Mouse (Mus musculus): ENCODE data around the gene Tcte1. TPM values are rescaled to one million over a fixed set of nuclear protein-coding genes. Genes with fewer than 3 reads are reported as not detected.

Tcte1 gene
- polyA plus RNA-seq, 1 experiment from 2014 or later: 1.5 TPM

DNA sequence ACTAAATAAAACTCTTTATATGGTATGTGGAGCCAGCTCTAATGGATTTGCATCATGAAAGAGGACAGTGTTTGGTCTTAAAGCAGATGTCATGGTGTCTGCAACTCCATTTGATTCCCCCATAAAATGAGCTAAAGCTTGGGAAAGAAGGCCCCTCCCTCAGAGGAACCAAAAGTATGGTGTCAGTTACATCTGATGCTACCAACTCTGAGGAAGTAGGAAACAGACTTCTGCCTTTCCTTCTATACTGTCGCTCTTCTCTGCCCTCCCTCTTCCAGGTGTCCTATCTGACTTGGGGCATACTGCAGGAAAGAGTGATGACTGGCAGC is 42.8 kb downstream of the Tcte1 start:
- 72% methylated on average over 1 of the region's 1 CpGs for WGBS
- Histone ChIP-seq H3K4me1 (ENCODE audit: control insufficient read depth, insufficient read depth, low read length) (peaks cover 7% of the 10 kb centered on the region), H3K9ac (replicated peaks; ENCODE audit: low read length) (no peak overlapping the region), H3K27me3 (ENCODE audit: control insufficient read depth, insufficient read depth, low read length) (no peaks in the 10 kb centered on the region), H3K27ac (replicated peaks; ENCODE audit: low read depth, low read length) (no peak overlapping the region), H3K36me3 (replicated peaks; ENCODE audit: control insufficient read depth, insufficient read depth, low read depth, low read length) (peaks cover 26% of the 10 kb centered on the region), H3K9me3 (replicated peaks; ENCODE audit: control insufficient read depth, low read length) (no peaks in the 10 kb centered on the region), H3K4me3 (ENCODE audit: low read depth, low read length) (no peak overlapping the region), H3K4me2 (ENCODE audit: low read depth, low read length) (no peak overlapping the region)
- DNase-seq (ENCODE audit: low spot score): no peak
- no peak for ATAC-seq (replicated peaks; ENCODE audit: insufficient number of reproducible peaks, low FRiP score, low TSS enrichment, low read depth)

- no peak overlapping the region for H3K4me2 ChIP-seq (ENCODE audit: low read depth, low read length)
- no peak overlapping the region for H3K27ac ChIP-seq (replicated peaks; ENCODE audit: low read depth, low read length)
Observed at GRCm38 (mm10) chr17:45566360-45567161, 43.3 kb downstream of the Tcte1 start.

GRCm38 (mm10) chr17:45567162-45567601 is 43.9 kb downstream of the Tcte1 start:
- Histone ChIP-seq H3K27ac (replicated peaks; ENCODE audit: low read depth, low read length) (no peak overlapping the region), H3K27me3 (ENCODE audit: control insufficient read depth, insufficient read depth, low read length) (no peaks in the 10 kb centered on the region), H3K9ac (replicated peaks; ENCODE audit: low read length) (no peak overlapping the region), H3K9me3 (replicated peaks; ENCODE audit: control insufficient read depth, low read length) (no peaks in the 10 kb centered on the region), H3K4me1 (ENCODE audit: control insufficient read depth, insufficient read depth, low read length) (peaks cover 7% of the 10 kb centered on the region), H3K4me3 (ENCODE audit: low read depth, low read length) (peak overlapping the region; percentile 5; the same call in 1 of the 2 replicates), H3K36me3 (replicated peaks; ENCODE audit: control insufficient read depth, insufficient read depth, low read depth, low read length) (peaks cover 29% of the 10 kb centered on the region), H3K4me2 (ENCODE audit: low read depth, low read length) (no peak overlapping the region)
- no peak for ATAC-seq (replicated peaks; ENCODE audit: insufficient number of reproducible peaks, low FRiP score, low TSS enrichment, low read depth)
- 32% methylated on average over 4 of the region's 4 CpGs for WGBS
- peak; percentile 33 for DNase-seq (ENCODE audit: low spot score)

More at GRCm38 (mm10) chr17:45566360-45567161, 43.3 kb downstream of the Tcte1 start:
- Histone ChIP-seq H3K4me3 (ENCODE audit: low read depth, low read length) (peak overlapping the region; percentile 5; the same call in 1 of the 2 replicates), H3K9ac (replicated peaks; ENCODE audit: low read length) (no peak overlapping the region), H3K36me3 (replicated peaks; ENCODE audit: control insufficient read depth, insufficient read depth, low read depth, low read length) (peaks cover 29% of the 10 kb centered on the region), H3K4me1 (ENCODE audit: control insufficient read depth, insufficient read depth, low read length) (peaks cover 7% of the 10 kb centered on the region), H3K9me3 (replicated peaks; ENCODE audit: control insufficient read depth, low read length) (no peaks in the 10 kb centered on the region), H3K27me3 (ENCODE audit: control insufficient read depth, insufficient read depth, low read length) (no peaks in the 10 kb centered on the region)
- no peak for ATAC-seq (replicated peaks; ENCODE audit: insufficient number of reproducible peaks, low FRiP score, low TSS enrichment, low read depth)
- WGBS: 72% methylated on average over 18 of the region's 18 CpGs
- no peak for DNase-seq (ENCODE audit: low spot score)

GRCm38 (mm10) chr17:45568990-45569389 is 45.8 kb downstream of the Tcte1 start:
- no peak for ATAC-seq (replicated peaks; ENCODE audit: insufficient number of reproducible peaks, low FRiP score, low TSS enrichment, low read depth)
- Histone ChIP-seq H3K4me2 (ENCODE audit: low read depth, low read length) (no peak overlapping the region), H3K36me3 (replicated peaks; ENCODE audit: control insufficient read depth, insufficient read depth, low read depth, low read length) (peaks cover 29% of the 10 kb centered on the region), H3K9me3 (replicated peaks; ENCODE audit: control insufficient read depth, low read length) (no peaks in the 10 kb centered on the region), H3K27me3 (ENCODE audit: control insufficient read depth, insufficient read depth, low read length) (no peaks in the 10 kb centered on the region), H3K27ac (replicated peaks; ENCODE audit: low read depth, low read length) (no peak overlapping the region), H3K4me3 (ENCODE audit: low read depth, low read length) (no peak overlapping the region), H3K9ac (replicated peaks; ENCODE audit: low read length) (no peak overlapping the region), H3K4me1 (ENCODE audit: control insufficient read depth, insufficient read depth, low read length) (peaks cover 7% of the 10 kb centered on the region)
- DNase-seq (ENCODE audit: low spot score): no peak
- WGBS: 87% methylated on average over 12 of the region's 12 CpGs

GRCm38 (mm10) chr17:45569999-45570398 is 46.8 kb downstream of the Tcte1 start:
- no peak overlapping the region for H3K4me3 ChIP-seq (ENCODE audit: low read depth, low read length)
- H3K27ac ChIP-seq (replicated peaks; ENCODE audit: low read depth, low read length): no peak overlapping the region
- DNase-seq (ENCODE audit: low spot score): no peak
- no peak for ATAC-seq (replicated peaks; ENCODE audit: insufficient number of reproducible peaks, low FRiP score, low TSS enrichment, low read depth)
- H3K27me3 ChIP-seq (ENCODE audit: control insufficient read depth, insufficient read depth, low read length): no peaks in the 10 kb centered on the region
- 85% methylated on average over 4 of the region's 4 CpGs for WGBS
- H3K9me3 ChIP-seq (replicated peaks; ENCODE audit: control insufficient read depth, low read length): no peaks in the 10 kb centered on the region
- peaks cover 29% of the 10 kb centered on the region for H3K36me3 ChIP-seq (replicated peaks; ENCODE audit: control insufficient read depth, insufficient read depth, low read depth, low read length)
- peaks cover 4% of the 10 kb centered on the region for H3K4me1 ChIP-seq (ENCODE audit: control insufficient read depth, insufficient read depth, low read length)
- no peak overlapping the region for H3K4me2 ChIP-seq (ENCODE audit: low read depth, low read length)
- no peak overlapping the region for H3K9ac ChIP-seq (replicated peaks; ENCODE audit: low read length)

DNA sequence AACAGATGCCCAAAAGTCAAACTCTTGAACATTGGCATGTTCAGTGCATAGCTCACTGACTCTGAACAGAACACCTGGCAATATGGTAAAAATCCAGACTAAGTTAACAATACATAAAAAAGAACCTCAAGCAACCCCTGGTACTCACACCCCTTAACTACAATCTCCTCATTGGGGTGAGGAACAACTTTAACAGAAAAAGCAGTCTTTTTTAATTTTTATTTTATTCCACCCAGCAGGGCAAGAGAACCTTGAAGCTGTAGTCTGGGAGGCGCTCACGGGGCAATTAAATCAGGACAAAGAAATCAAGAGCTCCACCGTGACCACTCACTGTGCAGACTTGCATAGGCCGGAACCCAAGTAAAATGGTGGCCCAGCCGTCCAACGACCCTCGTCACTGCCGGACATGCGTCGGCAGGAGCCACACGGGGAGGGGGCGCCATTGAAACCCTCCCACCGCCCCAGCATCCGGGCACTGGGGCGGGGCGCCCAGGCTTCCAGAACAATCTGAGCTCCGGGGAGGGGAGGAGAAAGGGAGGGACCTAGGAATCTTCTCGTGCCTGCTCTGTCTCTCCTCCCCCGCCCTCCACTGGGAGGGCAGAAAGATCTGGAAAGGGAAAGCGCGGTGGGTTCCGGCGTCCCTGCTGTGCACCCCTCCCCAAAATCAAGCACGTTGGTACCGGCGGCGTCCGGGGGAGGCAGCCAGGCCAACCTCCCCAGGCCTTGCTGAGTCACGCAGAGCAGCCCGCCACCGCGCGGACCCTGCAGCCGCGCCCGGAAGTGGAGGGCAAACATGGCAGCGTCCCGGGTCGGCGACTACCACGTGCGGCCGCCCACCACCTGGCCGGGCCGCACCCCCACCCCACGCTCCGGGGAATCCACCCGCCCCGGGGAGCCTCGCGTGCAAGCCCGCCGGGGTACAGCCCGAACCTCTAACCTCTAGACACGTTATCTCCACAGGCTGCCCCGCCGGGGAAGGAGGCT is 49.2 kb downstream of the Tcte1 start:
- Histone ChIP-seq H3K27ac (replicated peaks; ENCODE audit: low read depth, low read length) (peak overlapping the region; percentile 94), H3K9me3 (replicated peaks; ENCODE audit: control insufficient read depth, low read length) (no peaks in the 10 kb centered on the region), H3K27me3 (ENCODE audit: control insufficient read depth, insufficient read depth, low read length) (no peaks in the 10 kb centered on the region), H3K4me1 (ENCODE audit: control insufficient read depth, insufficient read depth, low read length) (no peaks in the 10 kb centered on the region; the same call in none of the 2 replicates), H3K4me2 (ENCODE audit: low read depth, low read length) (peak overlapping the region; percentile 83), H3K9ac (replicated peaks; ENCODE audit: low read length) (peak overlapping the region; percentile 98), H3K36me3 (replicated peaks; ENCODE audit: control insufficient read depth, insufficient read depth, low read depth, low read length) (peaks cover 24% of the 10 kb centered on the region), H3K4me3 (ENCODE audit: low read depth, low read length) (peak overlapping the region; percentile 100)
- peak; percentile 91 for DNase-seq (ENCODE audit: low spot score)
- ATAC-seq (replicated peaks; ENCODE audit: insufficient number of reproducible peaks, low FRiP score, low TSS enrichment, low read depth): peak; percentile 41
- under 1% methylated on average over 55 of the region's 57 CpGs for WGBS

GRCm38 (mm10) chr17:45573087-45573779 is 50.0 kb downstream of the Tcte1 start, which contains the start of gene Hsp90ab1:
Gene Hsp90ab1, minus strand, starts transcription at chr17:45573271.
- H3K27me3 ChIP-seq (ENCODE audit: control insufficient read depth, insufficient read depth, low read length): no peaks in the 10 kb centered on the region
- H3K9me3 ChIP-seq (replicated peaks; ENCODE audit: control insufficient read depth, low read length): no peaks in the 10 kb centered on the region
- H3K27ac ChIP-seq (replicated peaks; ENCODE audit: low read depth, low read length): peak within 1 kb of the TSS; percentile 94
- peak within 1 kb of the TSS; percentile 100 for H3K4me3 ChIP-seq (ENCODE audit: low read depth, low read length)
- peak; percentile 100 for DNase-seq (ENCODE audit: low spot score)
- ATAC-seq (replicated peaks; ENCODE audit: insufficient number of reproducible peaks, low FRiP score, low TSS enrichment, low read depth): peak; percentile 86
- H3K4me1 ChIP-seq (ENCODE audit: control insufficient read depth, insufficient read depth, low read length): no peaks in the 10 kb centered on the region; the same call in none of the 2 replicates
- peaks cover 24% of the 10 kb centered on the region for H3K36me3 ChIP-seq (replicated peaks; ENCODE audit: control insufficient read depth, insufficient read depth, low read depth, low read length)
- H3K9ac ChIP-seq (replicated peaks; ENCODE audit: low read length): peak within 1 kb of the TSS; percentile 98
- H3K4me2 ChIP-seq (ENCODE audit: low read depth, low read length): peak within 1 kb of the TSS; percentile 83
- under 1% methylated on average over 41 of the region's 41 CpGs for WGBS
